26 mouse cellular contexts compared by ENCODE assay signal in the genomic region with DNA sequence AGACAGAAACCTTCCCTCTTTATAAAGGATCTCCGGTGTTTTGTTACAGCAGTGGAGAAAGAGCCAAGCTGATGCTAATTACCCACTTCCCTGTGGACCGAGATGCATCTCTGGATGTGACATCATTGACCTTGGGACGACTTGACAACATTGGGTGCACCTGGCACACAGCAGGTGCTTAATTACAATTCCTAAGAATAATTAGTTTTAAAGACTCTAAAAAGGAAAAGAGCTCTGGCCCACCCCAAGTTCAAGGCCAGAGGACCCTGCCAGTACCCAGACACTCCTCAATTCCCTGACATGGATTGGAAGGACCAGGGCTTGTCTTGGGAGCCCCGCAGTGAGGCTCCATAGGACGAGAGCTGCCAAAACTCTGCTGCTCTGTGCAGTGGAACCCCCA.
"Had no signal": no experiment of that assay in that cellular context is flagged by ENCODE, and none has a peak within 500 bp of the region (broad histone marks: within the 10 kb centered on the region; RNA-seq: fewer than 3 reads in every experiment).

No protein-coding gene starts in this region.

- DNase-seq: cerebellum, adult 9-11 months; cerebellum, postnatal 10 days; cerebellum, postnatal 14 days; cerebellum, postnatal 25 days; cerebellum, postnatal 36 days; embryo, embryonic 11 days; forebrain, postnatal 0 days; gastrocnemius, adult 2 months; gastrocnemius, postnatal 10 days; gastrocnemius, postnatal 14 days; gastrocnemius, postnatal 25 days; gastrocnemius, postnatal 36 days; heart, adult 18-20 months; heart, adult 2 months had no signal

- H3K27ac ChIP-seq: embryonic facial prominence, embryonic 10.5 days; embryonic facial prominence, embryonic 12.5 days; embryonic facial prominence, embryonic 13.5 days; embryonic facial prominence, embryonic 15.5 days; forebrain, embryonic 10.5 days; forebrain, embryonic 12.5 days; forebrain, embryonic 13.5 days; forebrain, embryonic 15.5 days; gastrocnemius, adult 2 months; heart, adult 2 months; heart, embryonic 10.5 days had no signal

- ATAC-seq: forebrain, embryonic 13.5 days; forebrain, embryonic 14.5 days; forebrain, embryonic 15.5 days; forebrain, embryonic 16.5 days; forebrain, postnatal 0 days had no signal

- H3K4me1 ChIP-seq: embryonic facial prominence, embryonic 10.5 days; embryonic facial prominence, embryonic 12.5 days; embryonic facial prominence, embryonic 13.5 days; embryonic facial prominence, embryonic 15.5 days; forebrain, embryonic 10.5 days; forebrain, embryonic 12.5 days; forebrain, embryonic 13.5 days; forebrain, embryonic 15.5 days; heart, embryonic 10.5 days had no signal

- H3K27me3 ChIP-seq: embryonic facial prominence, embryonic 12.5 days; embryonic facial prominence, embryonic 13.5 days; embryonic facial prominence, embryonic 15.5 days; forebrain, embryonic 12.5 days; forebrain, embryonic 13.5 days; forebrain, embryonic 15.5 days had no signal

- H3K4me3 ChIP-seq: embryonic facial prominence, embryonic 10.5 days; embryonic facial prominence, embryonic 12.5 days; embryonic facial prominence, embryonic 13.5 days; embryonic facial prominence, embryonic 15.5 days; erythroblast, embryonic 14.5 days; forebrain, embryonic 10.5 days; forebrain, embryonic 12.5 days; forebrain, embryonic 13.5 days; forebrain, embryonic 15.5 days; gastrocnemius, adult 2 months; heart, adult 2 months; heart, embryonic 10.5 days had no signal

- H3K9me3 ChIP-seq: embryonic facial prominence, embryonic 10.5 days; embryonic facial prominence, embryonic 12.5 days; embryonic facial prominence, embryonic 13.5 days; embryonic facial prominence, embryonic 15.5 days; forebrain, embryonic 10.5 days; forebrain, embryonic 12.5 days; forebrain, embryonic 13.5 days; forebrain, embryonic 15.5 days; heart, embryonic 10.5 days had no signal
